Mouse (Mus musculus): ENCODE results near the gene Rbpj. TPM values are rescaled to one million over a fixed set of nuclear protein-coding genes. Genes with fewer than 3 reads are reported as not detected.

Gene Rbpj
- polyA plus RNA-seq, 1 experiment: 5.2 TPM

GRCm38 (mm10) chr5:53607230-53607996 is 141.5 kb downstream of the Rbpj start:
- TF ChIP-seq CTCF (IDR thresholded peaks at IDR 0.05; ENCODE audit: extremely low read depth, insufficient read length, insufficient replicate concordance, low read depth, low read length) (no peak), POLR2A (IDR thresholded peaks at IDR 0.05; ENCODE audit: low read depth, low read length) (no peak)
- Histone ChIP-seq H3K27me3 (ENCODE audit: control insufficient read depth, insufficient read depth, low read length) (no peaks in the 10 kb centered on the region), H3K36me3 (ENCODE audit: control insufficient read depth, insufficient read depth, low read length) (no peaks in the 10 kb centered on the region), H3K27ac (ENCODE audit: insufficient read depth, low read depth, low read length) (no peak overlapping the region), H3K4me3 (ENCODE audit: low read depth, low read length) (no peak overlapping the region), H3K4me1 (ENCODE audit: control insufficient read depth, insufficient read depth, insufficient read length, low read length) (no peaks in the 10 kb centered on the region; the same call in 1 of the 2 replicates)
- 75% methylated on average over 9 of the region's 9 CpGs for WGBS

GRCm38 (mm10) chr5:53618844-53619243 is 152.9 kb downstream of the Rbpj start:
- WGBS: 96% methylated on average over 1 of the region's 1 CpGs
- no peak for TF ChIP-seq CTCF (IDR thresholded peaks at IDR 0.05; ENCODE audit: extremely low read depth, insufficient read length, insufficient replicate concordance, low read depth, low read length)
- TF ChIP-seq POLR2A (IDR thresholded peaks at IDR 0.05; ENCODE audit: low read depth, low read length): no peak
- Histone ChIP-seq H3K4me1 (ENCODE audit: control insufficient read depth, insufficient read depth, insufficient read length, low read length) (0 out of 2 replicates have a peak, but pooled peaks cover 2% of the 10 kb centered on the region), H3K4me3 (ENCODE audit: low read depth, low read length) (no peak overlapping the region), H3K27me3 (ENCODE audit: control insufficient read depth, insufficient read depth, low read length) (no peaks in the 10 kb centered on the region), H3K36me3 (ENCODE audit: control insufficient read depth, insufficient read depth, low read length) (no peaks in the 10 kb centered on the region), H3K27ac (ENCODE audit: insufficient read depth, low read depth, low read length) (no peak overlapping the region)

- H3K27ac ChIP-seq (ENCODE audit: insufficient read depth, low read depth, low read length): no peak overlapping the region
- TF ChIP-seq POLR2A (IDR thresholded peaks at IDR 0.05; ENCODE audit: low read depth, low read length) (no peak), CTCF (IDR thresholded peaks at IDR 0.05; ENCODE audit: extremely low read depth, insufficient read length, insufficient replicate concordance, low read depth, low read length) (no peak)
- H3K36me3 ChIP-seq (ENCODE audit: control insufficient read depth, insufficient read depth, low read length): 0 out of 2 replicates have a peak, but pooled peaks cover 4% of the 10 kb centered on the region
- H3K4me3 ChIP-seq (ENCODE audit: low read depth, low read length): no peak overlapping the region
- H3K4me1 ChIP-seq (ENCODE audit: control insufficient read depth, insufficient read depth, insufficient read length, low read length): no peaks in the 10 kb centered on the region
- 84% methylated on average over 3 of the region's 3 CpGs for WGBS
- H3K27me3 ChIP-seq (ENCODE audit: control insufficient read depth, insufficient read depth, low read length): no peaks in the 10 kb centered on the region
Observed at GRCm38 (mm10) chr5:53632026-53632425, 166.1 kb downstream of the Rbpj start.

- 66% methylated on average over 3 of the region's 3 CpGs for WGBS
- Histone ChIP-seq H3K27ac (ENCODE audit: insufficient read depth, low read depth, low read length) (no peak overlapping the region), H3K4me3 (ENCODE audit: low read depth, low read length) (no peak overlapping the region), H3K4me1 (ENCODE audit: control insufficient read depth, insufficient read depth, insufficient read length, low read length) (no peaks in the 10 kb centered on the region), H3K36me3 (ENCODE audit: control insufficient read depth, insufficient read depth, low read length) (peaks cover 2% of the 10 kb centered on the region; the same call in 1 of the 2 replicates), H3K27me3 (ENCODE audit: control insufficient read depth, insufficient read depth, low read length) (no peaks in the 10 kb centered on the region)
- TF ChIP-seq CTCF (IDR thresholded peaks at IDR 0.05; ENCODE audit: extremely low read depth, insufficient read length, insufficient replicate concordance, low read depth, low read length): no peak
- TF ChIP-seq POLR2A (IDR thresholded peaks at IDR 0.05; ENCODE audit: low read depth, low read length): no peak
Observed at GRCm38 (mm10) chr5:53636795-53637194, 170.8 kb downstream of the Rbpj start.

GRCm38 (mm10) chr5:53637206-53637605 is 171.3 kb downstream of the Rbpj start:
- no peaks in the 10 kb centered on the region for H3K4me1 ChIP-seq (ENCODE audit: control insufficient read depth, insufficient read depth, insufficient read length, low read length)
- H3K27me3 ChIP-seq (ENCODE audit: control insufficient read depth, insufficient read depth, low read length): no peaks in the 10 kb centered on the region
- 88% methylated on average over 3 of the region's 3 CpGs for WGBS
- H3K4me3 ChIP-seq (ENCODE audit: low read depth, low read length): no peak overlapping the region
- no peak for TF ChIP-seq CTCF (IDR thresholded peaks at IDR 0.05; ENCODE audit: extremely low read depth, insufficient read length, insufficient replicate concordance, low read depth, low read length)
- no peak for TF ChIP-seq POLR2A (IDR thresholded peaks at IDR 0.05; ENCODE audit: low read depth, low read length)
- H3K27ac ChIP-seq (ENCODE audit: insufficient read depth, low read depth, low read length): no peak overlapping the region
- H3K36me3 ChIP-seq (ENCODE audit: control insufficient read depth, insufficient read depth, low read length): peaks cover 3% of the 10 kb centered on the region; the same call in 1 of the 2 replicates

- Histone ChIP-seq H3K36me3 (ENCODE audit: control insufficient read depth, insufficient read depth, low read length) (peaks cover 7% of the 10 kb centered on the region), H3K27ac (ENCODE audit: insufficient read depth, low read depth, low read length) (no peak overlapping the region), H3K4me3 (ENCODE audit: low read depth, low read length) (no peak overlapping the region), H3K27me3 (ENCODE audit: control insufficient read depth, insufficient read depth, low read length) (no peaks in the 10 kb centered on the region), H3K4me1 (ENCODE audit: control insufficient read depth, insufficient read depth, insufficient read length, low read length) (no peaks in the 10 kb centered on the region)
- WGBS: 59% methylated on average over 3 of the region's 3 CpGs
- no peak for TF ChIP-seq CTCF (IDR thresholded peaks at IDR 0.05; ENCODE audit: extremely low read depth, insufficient read length, insufficient replicate concordance, low read depth, low read length)
- no peak for TF ChIP-seq POLR2A (IDR thresholded peaks at IDR 0.05; ENCODE audit: low read depth, low read length)
Observed at GRCm38 (mm10) chr5:53638647-53639046, 172.7 kb downstream of the Rbpj start.

GRCm38 (mm10) chr5:53646669-53647068 is 180.7 kb downstream of the Rbpj start:
- WGBS: 83% methylated on average over 5 of the region's 9 CpGs
- Histone ChIP-seq H3K4me3 (ENCODE audit: low read depth, low read length) (no peak overlapping the region), H3K27ac (ENCODE audit: insufficient read depth, low read depth, low read length) (no peak overlapping the region), H3K27me3 (ENCODE audit: control insufficient read depth, insufficient read depth, low read length) (no peaks in the 10 kb centered on the region), H3K36me3 (ENCODE audit: control insufficient read depth, insufficient read depth, low read length) (peaks cover 29% of the 10 kb centered on the region), H3K4me1 (ENCODE audit: control insufficient read depth, insufficient read depth, insufficient read length, low read length) (no peaks in the 10 kb centered on the region)
- no peak for TF ChIP-seq CTCF (IDR thresholded peaks at IDR 0.05; ENCODE audit: extremely low read depth, insufficient read length, insufficient replicate concordance, low read depth, low read length)
- TF ChIP-seq POLR2A (IDR thresholded peaks at IDR 0.05; ENCODE audit: low read depth, low read length): no peak

All from small intestine, adult 2 months (tissue).